Comparison of ENCODE assay signal across 21 mouse cellular contexts in the genomic region with DNA sequence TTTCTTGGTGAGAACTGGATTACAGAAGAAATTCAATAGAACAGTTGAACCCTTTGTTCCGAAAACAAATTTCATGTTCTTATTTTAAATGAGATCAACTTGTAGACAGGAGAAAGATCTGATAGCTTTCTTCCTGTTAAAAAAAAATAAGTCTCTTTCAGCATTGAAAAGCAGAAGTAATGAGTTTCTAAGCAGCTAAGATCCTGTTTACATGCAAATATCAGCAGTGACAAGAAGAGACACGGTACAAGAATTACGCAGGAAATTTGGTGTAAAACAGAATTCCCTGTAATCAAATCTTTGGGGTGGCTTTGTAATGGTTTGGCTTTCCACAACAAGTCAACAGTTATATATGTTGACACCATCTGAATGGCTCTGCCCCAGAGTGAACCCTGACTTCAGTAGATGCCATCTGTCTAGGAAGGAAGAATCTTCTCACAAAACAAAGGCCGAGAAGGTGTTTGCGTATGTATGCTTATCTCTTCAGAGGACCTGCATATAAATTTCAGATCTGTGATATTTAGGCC.
DNase-seq lines count a peak whose midpoint lies in the region; ATAC-seq lines count a peak whose summit lies in the region.
"Had no signal": no experiment of that assay in that cellular context is flagged by ENCODE, and none has a peak within 500 bp of the region (broad histone marks: within the 10 kb centered on the region; RNA-seq: fewer than 3 reads in every experiment).

No protein-coding gene starts in this region.

- H3K27me3 ChIP-seq in splenic B cell, adult 2 months (ENCODE audit: control insufficient read depth, insufficient read depth, low read length, poor library complexity, severe bottlenecking): no peaks in the 10 kb centered on the region
- H3K27me3 ChIP-seq in neural tube, embryonic 15.5 days (replicated peaks): no peaks in the 10 kb centered on the region
- H3K27me3 ChIP-seq: embryonic facial prominence, embryonic 12.5 days; heart, embryonic 12.5 days; hindbrain, embryonic 12.5 days; Patski had no signal

- no peak overlapping the region for H3K27ac ChIP-seq in neural tube, embryonic 15.5 days (replicated peaks)
- H3K27ac ChIP-seq: embryonic facial prominence, embryonic 12.5 days; heart, adult 2 months; hindbrain, embryonic 12.5 days had no signal

- intact Hi-C loops in heart, postnatal 14 days (cut with DNase I): no loop called here

- peak; percentile 37 for DNase-seq in heart, adult 11 months
- DNase-seq in heart, postnatal 14 days: no peak
- peak; percentile 67 for DNase-seq in splenic B cell, adult 2 months (ENCODE audit: low read depth, low spot score)
- DNase-seq in ovary, adult 18-20 months (ENCODE audit: low spot score): no peak
- DNase-seq: adrenal gland, postnatal 10 days; cerebellum, adult 18-20 months; cerebellum, adult 9-11 months; gastrocnemius, postnatal 10 days; heart, adult 2 months; heart, postnatal 4 days; kidney, adult 11 months had no signal

- WGBS in neural tube, embryonic 15.5 days: 89% methylated on average over 5 of the region's 5 CpGs

- no peak overlapping the region for H3K4me3 ChIP-seq in neural tube, embryonic 15.5 days (replicated peaks)
- H3K4me3 ChIP-seq: embryonic facial prominence, embryonic 12.5 days; heart, adult 2 months; heart, embryonic 12.5 days; hindbrain, embryonic 12.5 days had no signal

- no peaks in the 10 kb centered on the region for H3K4me1 ChIP-seq in neural tube, embryonic 15.5 days
- H3K4me1 ChIP-seq: embryonic facial prominence, embryonic 12.5 days; heart, embryonic 12.5 days; hindbrain, embryonic 12.5 days had no signal

- H3K9me3 ChIP-seq in neural tube, embryonic 15.5 days (replicated peaks): no peaks in the 10 kb centered on the region
- H3K9me3 ChIP-seq: embryonic facial prominence, embryonic 12.5 days; hindbrain, embryonic 12.5 days had no signal

- no peak overlapping the region for H3K4me2 ChIP-seq in neural tube, embryonic 15.5 days
- H3K4me2 ChIP-seq: embryonic facial prominence, embryonic 12.5 days; heart, embryonic 12.5 days; hindbrain, embryonic 12.5 days had no signal

- H3K36me3 ChIP-seq in splenic B cell, adult 2 months (ENCODE audit: control insufficient read depth, insufficient read depth, low read length, poor library complexity, severe bottlenecking): no peaks in the 10 kb centered on the region
- no peaks in the 10 kb centered on the region for H3K36me3 ChIP-seq in neural tube, embryonic 15.5 days
- H3K36me3 ChIP-seq: embryonic facial prominence, embryonic 12.5 days; heart, embryonic 12.5 days; hindbrain, embryonic 12.5 days had no signal

- ATAC-seq in CD4-positive, CD25-positive, alpha-beta regulatory T cell, adult 4 months: peak; percentile 46
- ATAC-seq in common myeloid progenitor, adult 5-6 weeks (replicated peaks; ENCODE audit: low read depth, poor library complexity, severe bottlenecking): 0 out of 2 replicates have a peak, but pooled peaks have one; percentile 39
- no peak for ATAC-seq in cerebellum, adult (ENCODE audit: insufficient number of reproducible peaks, low FRiP score, low TSS enrichment)
- ATAC-seq in neural tube, embryonic 15.5 days (ENCODE audit: low FRiP score): no peak
- ATAC-seq: forebrain, embryonic 16.5 days; hindbrain, embryonic 16.5 days; Patski had no signal

- no peak overlapping the region for H3K9ac ChIP-seq in neural tube, embryonic 15.5 days (replicated peaks)
- H3K9ac ChIP-seq: embryonic facial prominence, embryonic 12.5 days; heart, embryonic 12.5 days; hindbrain, embryonic 12.5 days had no signal

Comparison
In these comparisons a context has a peak if more than half of its experiments do, and no peak if none do; other contexts are left out.
1. DNase-seq: peak in heart, adult 11 months (single experiment) and splenic B cell, adult 2 months (single experiment); none in heart, postnatal 14 days (0 of 2) and ovary, adult 18-20 months (single experiment).
2. ATAC-seq: peak in CD4-positive, CD25-positive, alpha-beta regulatory T cell, adult 4 months (single experiment) and common myeloid progenitor, adult 5-6 weeks (single experiment); none in cerebellum, adult (single experiment) and neural tube, embryonic 15.5 days (single experiment).